Mouse (Mus musculus) lung, embryonic 14.5 days (tissue): ENCODE data around the gene Igfbp2. TPM values are rescaled to one million over a fixed set of nuclear protein-coding genes. Genes with fewer than 3 reads are reported as not detected.

Source experiments
- ATAC-seq: fragments of 200-750 bp; cut with Nextera tagmentation; 2 replicates; pipeline ENCODE4 v1.8.0; 2017; ENCODE audit warnings: mild to moderate bottlenecking, moderate TSS enrichment, moderate library complexity; ENCODE audit not compliant: insufficient read depth
- DNase-seq: peaks from one replicate; pipeline ENCODE4 v3.0.0-alpha.2; 2015
- H3K27ac ChIP-seq: fragments of 300-500 bp; sonication (generic); 2 replicates; pipeline ENCODE4 v1.5.1; 2014; ENCODE audit warnings: low read depth, mild to moderate bottlenecking, moderate library complexity
- H3K27me3 ChIP-seq: fragments of 300-500 bp; sonication (generic); 2 replicates; pipeline ENCODE4 v1.6.1; 2014; ENCODE audit warnings: low read length, control low read depth; ENCODE audit not compliant: insufficient read depth
- H3K36me3 ChIP-seq: fragments of 300-500 bp; sonication (generic); 2 replicates; pipeline ENCODE4 v1.6.1; 2014; ENCODE audit warnings: control low read depth; ENCODE audit not compliant: insufficient read depth
- H3K4me1 ChIP-seq: fragments of 300-500 bp; sonication (generic); 2 replicates; pipeline ENCODE4 v1.6.1; 2014; ENCODE audit warnings: antibody characterized with exemption, control low read depth; ENCODE audit not compliant: insufficient read depth
- H3K4me2 ChIP-seq: fragments of 300-500 bp; sonication (generic); 2 replicates; pipeline ENCODE4 v1.6.1; 2014; ENCODE audit warnings: mild to moderate bottlenecking
- H3K4me3 ChIP-seq: fragments of 300-500 bp; sonication (generic); 2 replicates; pipeline ENCODE4 v1.5.1; 2014; ENCODE audit warnings: low read depth, low read length
- H3K9ac ChIP-seq: fragments of 300-500 bp; sonication (generic); 2 replicates; pipeline ENCODE4 v1.6.1; 2014
- H3K9me3 ChIP-seq: fragments of 300-500 bp; sonication (generic); 2 replicates; pipeline ENCODE4 v1.6.1; 2016; ENCODE audit warnings: low read depth, low read length, control low read depth
- CTCF ChIP-seq: IDR thresholded peaks from 2 replicates; pipeline ENCODE4 v1.5.1; 2016; ENCODE audit warnings: antibody characterized with exemption, low read depth
- WGBS: fragments of 180-500 bp; shearing (Covaris S2); extraction: QIAGEN DNeasy Blood & Tissue Kit; methylation state at CpG from one replicate; pipeline ENCODE4 v1.1.7; 2014; 5-methylcytosine and 5-hydroxymethylcytosine counted together
- polyA plus RNA-seq: library from polyadenylated mRNA; unstranded; fragments of >200 nt; fragmentation: Nextera tagmentation; extraction: Ambion mirVana; gene quantifications from 2 replicates; pipeline ENCODE4 v1.2.1, GENCODE M21; 2014

Igfbp2 gene
- polyA plus RNA-seq, 1 experiment from 2014 or later = 352 TPM

DNA sequence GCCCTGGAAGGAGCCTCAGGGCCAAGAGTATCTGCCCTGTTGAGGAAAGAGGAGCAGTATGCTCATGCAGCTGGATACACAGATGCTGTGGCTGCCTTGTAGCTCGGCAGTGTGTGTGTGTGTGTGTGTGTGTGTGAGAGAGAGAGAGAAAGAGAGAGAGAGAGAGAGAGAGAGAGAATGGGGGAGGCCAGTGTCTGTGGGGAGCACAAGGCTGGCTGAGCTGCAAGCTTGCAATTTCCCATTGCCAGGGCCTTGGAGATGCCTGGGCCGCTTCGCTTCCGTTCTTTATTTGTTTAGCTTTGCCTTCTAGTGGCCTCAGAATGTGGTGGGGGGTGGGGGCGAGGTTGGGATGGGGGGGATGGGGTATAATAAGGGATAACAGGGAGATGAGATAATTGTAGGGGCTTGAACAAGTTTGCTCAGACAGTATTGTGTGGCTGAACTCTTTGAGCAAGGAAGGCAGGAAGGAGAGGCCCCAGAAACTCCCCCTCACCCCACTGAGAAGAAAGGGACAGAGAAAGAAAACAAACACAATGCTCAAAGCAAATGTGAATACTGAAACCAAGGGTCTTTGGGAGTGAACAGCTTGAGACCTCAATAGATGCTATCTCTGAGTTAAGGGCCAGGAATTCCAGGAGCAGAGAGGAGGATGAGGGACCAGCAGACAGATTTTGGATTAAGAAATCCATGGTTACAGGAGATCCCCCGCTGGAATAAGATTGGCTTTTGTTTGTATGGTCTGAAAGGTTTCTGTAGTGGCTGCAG is 10.5 kb upstream of the Igfbp2 start:
- Histone ChIP-seq H3K27ac (peak overlapping the region; percentile 59; the same call in 1 of the 2 replicates), H3K4me2 (no peak overlapping the region), H3K4me3 (no peak overlapping the region), H3K9me3 (no peaks in the 10 kb centered on the region), H3K9ac (no peak overlapping the region), H3K36me3 (no peaks in the 10 kb centered on the region), H3K4me1 (peaks cover 18% of the 10 kb centered on the region), H3K27me3 (no peaks in the 10 kb centered on the region)
- WGBS = 13% methylated on average over 6 of the region's 6 CpGs
- ATAC-seq (peak; percentile 70), DNase-seq (peak; percentile 59)
- TF ChIP-seq CTCF = no peak

DNA sequence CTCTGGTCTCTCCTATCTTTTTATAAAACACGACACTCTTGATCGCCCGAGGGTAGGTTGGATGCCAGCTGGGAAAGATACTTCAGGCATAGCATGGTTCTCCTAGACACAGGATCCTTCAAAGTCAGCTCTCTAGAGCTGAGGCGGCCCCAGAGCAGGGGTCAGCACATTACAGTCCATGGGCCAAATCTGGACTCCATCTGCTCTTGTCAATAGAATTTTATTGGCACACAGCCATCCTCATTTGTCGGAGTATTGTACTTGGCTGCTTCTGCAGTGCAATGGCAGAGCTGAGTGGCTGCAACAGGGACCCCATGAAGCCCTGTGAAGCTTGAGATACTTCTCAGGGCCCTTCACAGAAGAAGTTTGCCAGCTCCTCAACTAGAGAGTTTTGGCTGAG is 9.1 kb upstream of the Igfbp2 start:
- Histone ChIP-seq H3K4me2 (no peak overlapping the region), H3K4me1 (peaks cover 18% of the 10 kb centered on the region), H3K27me3 (no peaks in the 10 kb centered on the region), H3K4me3 (no peak overlapping the region), H3K27ac (no peak overlapping the region), H3K9me3 (no peaks in the 10 kb centered on the region), H3K36me3 (no peaks in the 10 kb centered on the region), H3K9ac (no peak overlapping the region)
- DNase-seq (peak; percentile 79), ATAC-seq (peak; percentile 60)
- no peak for TF ChIP-seq CTCF
- 29% methylated on average over 5 of the region's 5 CpGs for WGBS

DNA sequence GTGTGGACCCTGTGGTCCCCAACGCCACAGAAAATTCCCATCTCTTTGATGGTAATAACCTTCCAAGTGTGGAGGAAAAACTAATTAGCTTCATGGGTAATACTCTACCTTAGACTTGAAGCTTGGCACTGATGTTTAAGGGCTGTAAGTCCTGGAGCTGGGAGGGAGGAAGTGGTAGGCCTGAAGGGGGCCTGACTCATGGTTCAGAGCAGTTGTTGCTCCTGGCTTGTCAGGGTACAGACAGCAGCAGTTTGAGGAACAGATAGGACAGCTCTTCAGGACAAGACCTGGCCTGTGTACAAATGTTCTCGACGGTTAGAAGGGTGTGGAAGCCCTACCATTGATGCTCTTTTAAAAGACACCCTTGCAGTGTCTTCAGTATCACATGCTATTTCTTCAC is 8.7 kb upstream of the Igfbp2 start:
- H3K4me1 ChIP-seq = peaks cover 18% of the 10 kb centered on the region
- no peak overlapping the region for H3K4me2 ChIP-seq
- no peak for ATAC-seq
- H3K9ac ChIP-seq = no peak overlapping the region
- H3K4me3 ChIP-seq = no peak overlapping the region
- no peak for TF ChIP-seq CTCF
- H3K36me3 ChIP-seq = no peaks in the 10 kb centered on the region
- H3K27ac ChIP-seq = no peak overlapping the region
- WGBS = 70% methylated on average over 3 of the region's 3 CpGs
- no peak for DNase-seq
- no peaks in the 10 kb centered on the region for H3K27me3 ChIP-seq
- no peaks in the 10 kb centered on the region for H3K9me3 ChIP-seq

DNA sequence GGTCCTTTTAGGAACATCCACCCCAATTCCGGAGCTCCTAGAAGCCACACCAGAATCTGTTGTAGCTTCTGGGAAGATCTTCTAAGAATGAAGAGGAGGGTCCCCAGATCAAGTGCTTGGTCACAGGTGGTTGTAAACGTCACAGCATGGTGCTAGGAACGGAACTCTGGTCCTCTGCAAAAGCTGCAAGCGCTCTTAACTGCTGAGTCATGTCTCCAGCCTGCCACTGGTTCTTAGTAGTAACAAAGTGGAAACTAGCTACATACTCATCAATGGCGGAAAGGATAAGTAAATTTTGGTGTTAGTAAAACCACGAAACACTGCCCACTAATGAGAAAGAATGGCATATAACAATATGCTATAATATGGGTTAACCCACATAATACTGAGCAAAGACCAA is 4.3 kb upstream of the Igfbp2 start:
- TF ChIP-seq CTCF = no peak
- no peak overlapping the region for H3K4me2 ChIP-seq
- 0 out of 2 replicates have a peak, but pooled peaks cover 6% of the 10 kb centered on the region for H3K4me1 ChIP-seq
- no peak overlapping the region for H3K4me3 ChIP-seq
- ATAC-seq (no peak), DNase-seq (no peak)
- 83% methylated on average over 6 of the region's 6 CpGs for WGBS
- no peaks in the 10 kb centered on the region for H3K9me3 ChIP-seq
- peaks cover 7% of the 10 kb centered on the region; the same call in 1 of the 2 replicates for H3K27me3 ChIP-seq
- H3K36me3 ChIP-seq = no peaks in the 10 kb centered on the region
- H3K9ac ChIP-seq = no peak overlapping the region
- H3K27ac ChIP-seq = no peak overlapping the region

DNA sequence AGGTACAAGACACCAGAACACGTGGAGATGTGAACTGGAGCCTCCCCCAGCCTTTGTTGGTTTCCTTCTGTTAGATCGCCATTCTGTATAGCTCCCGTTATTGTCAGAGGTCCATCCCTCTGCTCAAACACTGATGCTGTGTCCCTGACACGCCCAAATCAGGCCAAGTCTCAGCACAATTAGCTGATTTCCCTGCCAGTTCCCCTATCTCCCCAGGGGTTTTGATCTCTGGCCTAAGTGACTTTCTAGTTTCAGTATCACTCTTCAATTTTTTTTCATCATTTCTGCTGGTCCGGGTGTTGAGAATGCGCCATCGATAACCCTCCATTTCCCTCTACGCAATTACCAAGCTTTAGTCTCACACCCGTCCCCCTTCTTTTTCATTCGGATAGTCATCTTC is 1.4 kb upstream of the Igfbp2 start:
- no peak for TF ChIP-seq CTCF
- H3K27ac ChIP-seq = no peak overlapping the region
- H3K4me3 ChIP-seq = no peak overlapping the region
- peaks cover 24% of the 10 kb centered on the region; the same call in 1 of the 2 replicates for H3K27me3 ChIP-seq
- ATAC-seq = no peak
- H3K4me2 ChIP-seq = no peak overlapping the region
- DNase-seq = no peak
- H3K9me3 ChIP-seq = no peaks in the 10 kb centered on the region
- 82% methylated on average over 10 of the region's 10 CpGs for WGBS
- H3K36me3 ChIP-seq = no peaks in the 10 kb centered on the region
- H3K9ac ChIP-seq = no peak overlapping the region
- H3K4me1 ChIP-seq = no peaks in the 10 kb centered on the region

DNA sequence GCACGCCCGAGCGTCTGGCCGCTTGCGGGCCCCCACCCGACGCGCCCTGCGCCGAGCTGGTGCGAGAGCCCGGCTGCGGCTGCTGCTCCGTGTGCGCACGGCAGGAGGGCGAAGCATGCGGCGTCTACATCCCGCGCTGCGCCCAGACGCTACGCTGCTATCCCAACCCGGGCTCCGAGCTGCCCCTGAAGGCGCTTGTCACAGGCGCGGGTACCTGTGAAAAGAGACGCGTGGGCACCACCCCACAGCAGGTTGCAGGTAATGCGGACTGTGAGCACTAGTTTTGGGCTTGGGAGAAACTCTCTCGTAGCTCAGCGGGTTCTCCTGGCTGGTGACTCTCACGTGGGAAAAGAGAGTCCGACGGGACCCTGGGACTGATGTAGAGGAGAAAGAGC is 401 bp downstream of the Igfbp2 start:
- DNase-seq = peak; percentile 48
- H3K4me2 ChIP-seq = peak overlapping the region; percentile 98
- H3K27me3 ChIP-seq = peaks cover 24% of the 10 kb centered on the region; the same call in 1 of the 2 replicates
- peak overlapping the region; percentile 63 for H3K4me3 ChIP-seq
- no peaks in the 10 kb centered on the region for H3K9me3 ChIP-seq
- no peaks in the 10 kb centered on the region for H3K4me1 ChIP-seq
- no peaks in the 10 kb centered on the region for H3K36me3 ChIP-seq
- H3K27ac ChIP-seq = peak overlapping the region; percentile 73
- WGBS = under 1% methylated on average over 37 of the region's 37 CpGs
- no peak for TF ChIP-seq CTCF
- ATAC-seq = peak; percentile 55
- peak overlapping the region; percentile 67 for H3K9ac ChIP-seq

DNA sequence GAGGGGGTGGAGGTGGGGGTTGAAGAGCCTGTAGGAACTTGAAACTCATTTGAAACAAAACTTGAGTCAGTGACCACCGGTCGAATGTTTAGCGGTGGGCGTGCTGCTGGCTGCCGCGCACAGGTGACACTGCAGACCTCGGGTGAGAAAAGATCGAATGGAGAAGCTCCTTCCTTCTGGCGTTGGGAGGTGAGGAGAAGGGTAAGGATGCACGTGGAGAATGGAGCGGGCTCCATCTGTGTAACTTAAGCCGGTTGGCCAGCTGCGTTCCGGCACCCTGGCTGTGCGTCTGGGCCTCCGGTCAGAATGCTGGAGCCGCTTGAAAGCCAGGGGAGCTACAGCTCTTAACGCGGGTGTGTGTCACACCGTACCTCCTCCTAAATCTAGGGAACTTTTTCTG is 983 bp downstream of the Igfbp2 start:
- WGBS = 1% methylated on average over 20 of the region's 20 CpGs
- ATAC-seq = no peak

More for the DNA sequence above, 983 bp downstream of the Igfbp2 start:
- Histone ChIP-seq H3K4me1 (no peaks in the 10 kb centered on the region), H3K9me3 (no peaks in the 10 kb centered on the region), H3K36me3 (no peaks in the 10 kb centered on the region), H3K9ac (peak overlapping the region; percentile 67), H3K4me3 (peak overlapping the region; percentile 63), H3K27ac (peak overlapping the region; percentile 36; the same call in 1 of the 2 replicates), H3K4me2 (peak overlapping the region; percentile 98), H3K27me3 (peaks cover 24% of the 10 kb centered on the region; the same call in 1 of the 2 replicates)
- DNase-seq = peak; percentile 65
- no peak for TF ChIP-seq CTCF
